Mouse (Mus musculus) myocyte (in vitro differentiated cells): ENCODE data around the gene Sema6d. TPM values are rescaled to one million over a fixed set of nuclear protein-coding genes. Genes with fewer than 3 reads are reported as not detected.
"Not testable (repeated sequence)": the region's sequence is repeated elsewhere in the genome, so short reads cannot be mapped to it uniquely, and the experiment has no call there.

ENCODE experiments used
- H3K27me3 ChIP-seq: one replicate; pipeline ENCODE4 v1.6.1; 2011; ENCODE audit not compliant: control insufficient read depth, insufficient read depth, insufficient read length
- H3K36me3 ChIP-seq: one replicate; pipeline ENCODE4 v1.6.1; 2011; ENCODE audit not compliant: control insufficient read depth, insufficient read depth
- H3K4me2 ChIP-seq: one replicate; pipeline ENCODE4 v1.6.1; 2011; ENCODE audit warnings: low read depth, control low read depth
- H3K4me3 ChIP-seq: one replicate; pipeline ENCODE4 v1.5.1; 2011; ENCODE audit warnings: mild to moderate bottlenecking, control low read depth, moderate library complexity
- H3K79me2 ChIP-seq: one replicate; pipeline ENCODE4 v1.6.1; 2011; ENCODE audit not compliant: control insufficient read depth, insufficient read depth
- H3ac ChIP-seq: one replicate; pipeline ENCODE4 v1.6.1; 2011; ENCODE audit not compliant: control insufficient read depth, insufficient read length
- CEBPB ChIP-seq: IDR thresholded peaks from 2 replicates; pipeline ENCODE4 v1.6.1; 2011; ENCODE audit warnings: mild to moderate bottlenecking, moderate library complexity; ENCODE audit not compliant: poor library complexity, insufficient read depth, severe bottlenecking
- E2F4 ChIP-seq: IDR thresholded peaks from one replicate; pipeline ENCODE4 v1.6.1; 2011; ENCODE audit warnings: mild to moderate bottlenecking, control low read depth, moderate library complexity; ENCODE audit not compliant: insufficient read depth
- MAX ChIP-seq: IDR thresholded peaks from one replicate; pipeline ENCODE4 v1.6.1; 2011; ENCODE audit warnings: low read depth, mild to moderate bottlenecking, control low read depth
- MYOD1 ChIP-seq, 3 experiments: IDR thresholded peaks; one replicate each; pipeline ENCODE4 v1.6.1; 2011; ENCODE audit warnings: control low read depth in 2 of 3, low read depth in 2 of 3, mild to moderate bottlenecking in 2 of 3, moderate library complexity in 1 of 3; ENCODE audit not compliant: insufficient read length in 2 of 3, control insufficient read depth in 1 of 3
- MYOG ChIP-seq, 3 experiments: IDR thresholded peaks; one replicate each; pipeline ENCODE4 v1.6.1; 2011; ENCODE audit warnings: control low read depth in 2 of 3, low read depth in 2 of 3, mild to moderate bottlenecking in 2 of 3; ENCODE audit not compliant: insufficient read length in 2 of 3, control insufficient read depth in 1 of 3, insufficient read depth in 1 of 3
- POLR2A ChIP-seq: IDR thresholded peaks from one replicate; pipeline ENCODE4 v1.6.1; 2011; ENCODE audit warnings: low read depth, mild to moderate bottlenecking, control low read depth, moderate library complexity; ENCODE audit not compliant: insufficient read length
- POLR2AphosphoS2 ChIP-seq: IDR thresholded peaks from one replicate; pipeline ENCODE4 v1.6.1; 2011; ENCODE audit warnings: low read depth, control low read depth; ENCODE audit not compliant: insufficient read length
- REST ChIP-seq: IDR thresholded peaks from one replicate; pipeline ENCODE4 v1.6.1; 2011; ENCODE audit warnings: mild to moderate bottlenecking, control low read depth, moderate library complexity; ENCODE audit not compliant: insufficient read depth, insufficient read length
- SRF ChIP-seq: IDR thresholded peaks from one replicate; pipeline ENCODE4 v1.6.1; 2011; ENCODE audit warnings: low read depth; ENCODE audit not compliant: control insufficient read depth, insufficient read length
- TCF12 ChIP-seq: IDR thresholded peaks from one replicate; pipeline ENCODE4 v1.6.1; 2011; ENCODE audit warnings: mild to moderate bottlenecking, control low read depth; ENCODE audit not compliant: poor library complexity, insufficient read depth, severe bottlenecking
- TCF3 ChIP-seq: IDR thresholded peaks from one replicate; pipeline ENCODE4 v1.6.1; 2011; ENCODE audit warnings: low read depth, control low read depth; ENCODE audit not compliant: insufficient read length
- USF1 ChIP-seq: IDR thresholded peaks from one replicate; pipeline ENCODE4 v1.6.1; 2011; ENCODE audit warnings: low read depth, mild to moderate bottlenecking, control low read depth, moderate library complexity
- polyA plus RNA-seq: library from polyadenylated mRNA; unstranded; fragments of >200 nt; fragmentation: generic; extraction: Trizol; gene quantifications from one replicate; pipeline ENCODE4 v1.2.1, GENCODE M21; 2012; ENCODE audit warnings: missing spikeins

Sema6d gene
- polyA plus RNA-seq, 1 experiment, result 0.97 TPM

DNA sequence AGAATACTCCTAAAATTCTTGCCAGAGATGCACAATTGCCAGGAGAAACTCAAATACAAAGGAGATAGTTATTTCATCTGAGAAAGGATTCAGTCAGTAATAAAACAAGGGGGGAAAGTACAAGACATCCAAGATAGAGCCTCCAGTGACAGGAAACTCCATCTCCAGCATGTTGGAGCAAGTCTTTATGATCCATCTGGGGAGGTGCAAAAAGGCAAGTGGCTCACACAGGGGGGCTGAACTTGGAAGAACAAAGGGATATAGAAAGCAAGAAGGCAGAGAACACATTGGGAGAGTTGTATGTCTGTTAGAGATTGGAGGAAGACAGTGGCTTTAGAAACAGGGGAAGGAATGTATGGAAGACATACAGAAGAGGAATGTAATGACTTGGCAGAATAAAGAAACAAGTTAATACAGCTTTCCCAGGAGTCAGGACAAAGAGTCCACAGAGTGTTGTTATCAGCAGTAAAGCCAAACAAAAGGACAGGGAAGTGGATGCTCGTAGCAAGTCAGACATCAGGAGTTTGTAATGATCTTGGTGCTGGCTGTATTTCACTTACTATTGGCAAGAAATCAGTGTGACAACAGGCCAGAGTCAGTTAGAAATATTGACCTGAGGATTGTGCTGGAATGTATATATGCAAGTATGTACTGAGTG, 239.8 kb downstream of the Sema6d start:
- H3K4me2 ChIP-seq, result no peak overlapping the region
- no peaks in the 10 kb centered on the region for H3K36me3 ChIP-seq
- no peak overlapping the region for H3K4me3 ChIP-seq
- no peaks in the 10 kb centered on the region for H3K79me2 ChIP-seq
- no peaks in the 10 kb centered on the region for H3K27me3 ChIP-seq
- no peak overlapping the region for H3ac ChIP-seq
- no peak for TF ChIP-seq POLR2AphosphoS2
- TF ChIP-seq E2F4, result no peak
- TF ChIP-seq TCF12, result no peak

DNA sequence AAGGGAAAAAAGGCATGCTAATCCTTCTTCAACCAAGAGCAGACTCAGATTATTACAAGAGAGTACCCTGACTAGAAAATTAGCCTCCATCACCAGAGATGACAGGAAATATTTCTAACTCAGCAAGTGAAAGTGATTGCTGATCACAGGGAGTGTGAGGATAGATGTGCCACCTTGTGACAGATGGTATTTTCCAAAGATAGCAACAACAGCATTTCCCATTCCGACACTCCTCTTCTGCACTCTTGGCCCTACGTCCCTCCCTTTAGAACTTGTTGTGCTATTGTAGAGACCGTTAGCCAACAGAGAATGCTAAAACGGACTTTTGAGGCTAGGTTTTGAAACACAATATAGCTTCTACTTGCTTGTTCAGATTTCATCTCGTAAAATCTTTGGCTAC, 243.1 kb downstream of the Sema6d start:
- Histone ChIP-seq H3K36me3 (no peaks in the 10 kb centered on the region), H3K27me3 (no peaks in the 10 kb centered on the region), H3K4me3 (no peak overlapping the region), H3ac (no peak overlapping the region), H3K79me2 (no peaks in the 10 kb centered on the region), H3K4me2 (no peak overlapping the region)
- no peak for TF ChIP-seq MYOG (IDR thresholded peaks at IDR 0.05; ENCODE audit: control insufficient read depth in 1 of 3, insufficient read depth in 1 of 3, insufficient read length in 2 of 3, low read depth in 2 of 3)
- TF ChIP-seq TCF12, result no peak
- no peak for TF ChIP-seq TCF3
- no peak for TF ChIP-seq SRF
- no peak for TF ChIP-seq POLR2AphosphoS2
- TF ChIP-seq CEBPB, result no peak
- no peak for TF ChIP-seq E2F4
- no peak for TF ChIP-seq MYOD1 (IDR thresholded peaks at IDR 0.05; ENCODE audit: control insufficient read depth in 1 of 3, insufficient read length in 2 of 3, low read depth in 2 of 3)
- no peak for TF ChIP-seq USF1
- no peak for TF ChIP-seq POLR2A
- TF ChIP-seq MAX, result no peak
- TF ChIP-seq REST, result no peak

DNA sequence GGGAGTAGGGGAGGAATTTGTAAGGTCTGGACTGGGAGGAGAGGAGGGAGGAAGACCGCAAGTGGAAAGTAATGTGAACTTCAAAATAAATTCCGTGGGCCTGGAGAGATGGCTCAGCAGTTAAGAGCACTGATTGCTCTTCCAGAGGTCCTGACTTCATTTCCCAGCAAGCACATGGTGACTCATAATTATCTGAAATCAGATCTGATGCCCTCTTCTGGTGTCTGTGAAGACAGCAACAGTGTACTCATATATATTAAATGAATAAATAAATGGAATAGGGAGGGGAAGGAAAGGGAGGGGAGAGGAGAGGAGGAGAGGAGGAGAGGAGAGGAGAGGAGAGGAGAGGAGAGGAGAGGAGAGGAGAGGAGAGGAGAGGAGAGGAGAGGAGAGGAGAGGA, 244.9 kb downstream of the Sema6d start:
- H3K4me3 ChIP-seq, H3K4me2 ChIP-seq, H3K36me3 ChIP-seq, H3K79me2 ChIP-seq, H3K27me3 ChIP-seq, H3ac ChIP-seq: not testable (repeated sequence)

DNA sequence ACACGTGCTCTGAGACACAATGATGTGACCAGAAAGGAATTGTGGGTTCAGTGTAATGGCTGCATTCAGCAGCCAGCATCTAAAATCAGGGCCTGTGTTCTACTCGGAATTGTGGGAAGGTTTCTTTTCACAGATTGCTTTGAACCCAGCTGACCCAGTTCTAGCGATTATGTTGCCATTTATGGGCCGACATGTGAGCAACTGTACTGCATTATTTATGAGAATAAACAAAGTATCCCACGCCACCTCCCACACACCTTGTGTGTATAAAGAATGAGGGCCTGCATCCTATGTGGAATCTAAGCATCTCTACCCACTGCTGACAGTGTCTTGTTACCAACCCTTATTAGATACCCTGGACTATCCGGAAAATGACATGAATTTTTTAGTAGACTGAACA, 248.5 kb downstream of the Sema6d start:
- no peak for TF ChIP-seq POLR2A
- no peak for TF ChIP-seq USF1
- TF ChIP-seq REST, result no peak
- no peak for TF ChIP-seq CEBPB
- TF ChIP-seq MYOG (IDR thresholded peaks at IDR 0.05; ENCODE audit: control insufficient read depth in 1 of 3, insufficient read depth in 1 of 3, insufficient read length in 2 of 3, low read depth in 2 of 3), result no peak
- TF ChIP-seq SRF, result no peak
- no peak for TF ChIP-seq POLR2AphosphoS2
- no peak for TF ChIP-seq TCF12
- TF ChIP-seq MAX, result no peak
- TF ChIP-seq MYOD1 (IDR thresholded peaks at IDR 0.05; ENCODE audit: control insufficient read depth in 1 of 3, insufficient read length in 2 of 3, low read depth in 2 of 3), result no peak
- TF ChIP-seq E2F4, result no peak
- TF ChIP-seq TCF3, result no peak
- Histone ChIP-seq H3ac (no peak overlapping the region), H3K4me2 (no peak overlapping the region), H3K36me3 (no peaks in the 10 kb centered on the region), H3K27me3 (no peaks in the 10 kb centered on the region), H3K4me3 (no peak overlapping the region), H3K79me2 (no peaks in the 10 kb centered on the region)

DNA sequence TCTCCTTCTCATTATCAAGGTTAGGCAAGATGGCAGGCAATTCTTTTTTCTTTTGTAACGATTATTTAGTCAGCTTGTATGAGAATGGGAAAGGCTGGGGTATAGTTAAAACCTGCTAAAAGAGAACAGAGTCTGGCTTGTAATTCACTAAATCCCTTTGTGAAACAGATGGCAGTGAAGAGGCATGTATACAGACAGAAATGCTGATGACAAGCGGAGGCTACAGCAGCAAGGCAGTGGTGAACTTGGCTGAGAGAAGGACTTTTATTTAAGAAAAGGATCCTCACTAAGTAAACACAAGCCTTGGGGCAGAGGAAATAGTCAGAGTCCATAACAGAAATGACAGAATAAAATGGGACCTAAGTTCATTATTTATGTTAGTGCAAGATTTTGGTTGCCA, 264.4 kb downstream of the Sema6d start:
- Histone ChIP-seq H3K27me3 (no peaks in the 10 kb centered on the region), H3K4me2 (no peak overlapping the region), H3K79me2 (no peaks in the 10 kb centered on the region), H3ac (no peak overlapping the region), H3K4me3 (no peak overlapping the region), H3K36me3 (no peaks in the 10 kb centered on the region)
- TF ChIP-seq MYOG (IDR thresholded peaks at IDR 0.05; ENCODE audit: control insufficient read depth in 1 of 3, insufficient read depth in 1 of 3, insufficient read length in 2 of 3, low read depth in 2 of 3) (no peak), CEBPB (no peak), USF1 (no peak), MAX (no peak), SRF (no peak), REST (no peak)

DNA sequence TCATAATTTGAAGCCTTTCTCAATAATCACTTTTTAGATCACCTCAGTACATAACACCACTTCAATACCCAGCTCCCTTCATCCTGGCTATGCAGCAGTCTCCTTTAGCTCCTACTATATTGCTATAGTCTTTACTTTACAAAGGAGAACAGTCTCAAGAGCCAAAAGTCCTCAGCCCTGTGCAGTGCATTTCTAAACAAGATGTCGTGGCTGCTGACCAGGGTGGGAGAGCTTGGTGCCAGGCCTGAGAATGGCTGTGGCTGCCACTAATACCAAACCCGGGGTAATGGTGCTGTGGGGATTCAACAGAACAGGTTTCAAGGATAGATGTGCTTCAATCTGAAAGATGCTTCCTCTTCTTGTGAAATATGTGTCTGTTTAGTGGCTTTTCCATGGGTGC, 264.9 kb downstream of the Sema6d start:
- Histone ChIP-seq H3K4me3 (no peak overlapping the region), H3ac (no peak overlapping the region), H3K4me2 (no peak overlapping the region), H3K27me3 (no peaks in the 10 kb centered on the region), H3K36me3 (no peaks in the 10 kb centered on the region), H3K79me2 (no peaks in the 10 kb centered on the region)
- TF ChIP-seq MYOD1 (IDR thresholded peaks at IDR 0.05; ENCODE audit: control insufficient read depth in 1 of 3, insufficient read length in 2 of 3, low read depth in 2 of 3), result no peak
- no peak for TF ChIP-seq MAX
- TF ChIP-seq SRF, result no peak
- TF ChIP-seq REST, result no peak
- no peak for TF ChIP-seq E2F4
- TF ChIP-seq TCF12, result no peak
- TF ChIP-seq MYOG (IDR thresholded peaks at IDR 0.05; ENCODE audit: control insufficient read depth in 1 of 3, insufficient read depth in 1 of 3, insufficient read length in 2 of 3, low read depth in 2 of 3), result no peak
- TF ChIP-seq POLR2A, result no peak
- no peak for TF ChIP-seq POLR2AphosphoS2
- no peak for TF ChIP-seq USF1
- no peak for TF ChIP-seq TCF3
- no peak for TF ChIP-seq CEBPB
